Mouse (Mus musculus): ENCODE data around the gene Atf1. TPM values are rescaled to one million over a fixed set of nuclear protein-coding genes. Genes with fewer than 3 reads are reported as not detected.

Gene Atf1
- polyA plus RNA-seq, 1 experiment from 2014 or later = 34.3 TPM

DNA sequence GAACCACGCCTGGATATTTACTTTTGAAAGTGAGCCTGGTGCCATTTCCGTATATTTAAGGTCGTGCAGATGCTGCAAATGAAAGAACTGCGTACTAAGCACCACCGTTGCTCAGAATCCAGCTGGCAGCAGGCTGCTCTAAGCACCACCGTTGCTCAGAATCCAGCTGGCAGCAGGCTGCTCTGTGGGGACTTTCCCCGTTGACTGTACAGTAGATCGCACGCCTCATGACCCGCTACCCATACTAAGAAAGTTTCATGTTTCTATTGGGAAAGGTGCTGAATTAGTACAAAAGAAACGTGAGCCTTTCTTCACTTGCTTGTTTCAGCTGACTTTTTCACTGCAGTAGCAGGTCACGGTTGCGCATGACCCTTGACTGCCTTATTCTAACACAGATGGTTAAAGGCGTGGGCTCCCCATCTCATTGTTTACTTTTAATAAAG, 38.6 kb upstream of the Atf1 start:
- Histone ChIP-seq H3K27me3 (no peaks in the 10 kb centered on the region), H3K27ac (no peak overlapping the region), H3K9me3 (no peaks in the 10 kb centered on the region), H3K4me1 (no peaks in the 10 kb centered on the region), H3K9ac (no peak overlapping the region), H3K36me3 (replicated peaks) (peaks cover 90% of the 10 kb centered on the region), H3K4me2 (no peak overlapping the region), H3K4me3 (replicated peaks) (no peak overlapping the region)
- no peak for ATAC-seq (ENCODE audit: low FRiP score)
- WGBS = 87% methylated on average over 14 of the region's 14 CpGs

DNA sequence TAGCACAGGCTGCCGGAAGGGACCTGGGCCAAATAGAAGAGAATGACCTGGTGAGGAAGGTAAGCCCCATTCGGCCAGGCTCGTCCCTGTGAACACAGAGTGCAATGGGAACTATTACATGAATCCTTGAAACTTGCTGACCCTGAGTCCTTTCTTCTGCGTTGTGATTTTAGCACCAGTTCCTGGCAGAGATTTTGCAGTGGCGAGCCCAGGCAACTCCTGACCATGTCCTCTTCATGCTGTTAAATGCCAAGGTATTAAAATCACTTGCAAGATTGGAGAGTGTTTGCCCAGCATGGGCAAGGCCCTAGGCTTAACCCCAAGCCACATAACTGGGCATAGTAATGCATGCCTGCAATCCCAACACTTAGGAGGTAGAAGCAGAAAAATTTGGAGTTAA, 37.5 kb upstream of the Atf1 start:
- WGBS = 95% methylated on average over 5 of the region's 5 CpGs
- H3K4me1 ChIP-seq = no peaks in the 10 kb centered on the region
- no peak for ATAC-seq (ENCODE audit: low FRiP score)
- H3K27ac ChIP-seq = no peak overlapping the region
- H3K9me3 ChIP-seq = no peaks in the 10 kb centered on the region
- no peak overlapping the region for H3K4me2 ChIP-seq
- H3K36me3 ChIP-seq (replicated peaks) = peaks cover 89% of the 10 kb centered on the region
- H3K9ac ChIP-seq = no peak overlapping the region
- no peak overlapping the region for H3K4me3 ChIP-seq (replicated peaks)
- no peaks in the 10 kb centered on the region for H3K27me3 ChIP-seq

DNA sequence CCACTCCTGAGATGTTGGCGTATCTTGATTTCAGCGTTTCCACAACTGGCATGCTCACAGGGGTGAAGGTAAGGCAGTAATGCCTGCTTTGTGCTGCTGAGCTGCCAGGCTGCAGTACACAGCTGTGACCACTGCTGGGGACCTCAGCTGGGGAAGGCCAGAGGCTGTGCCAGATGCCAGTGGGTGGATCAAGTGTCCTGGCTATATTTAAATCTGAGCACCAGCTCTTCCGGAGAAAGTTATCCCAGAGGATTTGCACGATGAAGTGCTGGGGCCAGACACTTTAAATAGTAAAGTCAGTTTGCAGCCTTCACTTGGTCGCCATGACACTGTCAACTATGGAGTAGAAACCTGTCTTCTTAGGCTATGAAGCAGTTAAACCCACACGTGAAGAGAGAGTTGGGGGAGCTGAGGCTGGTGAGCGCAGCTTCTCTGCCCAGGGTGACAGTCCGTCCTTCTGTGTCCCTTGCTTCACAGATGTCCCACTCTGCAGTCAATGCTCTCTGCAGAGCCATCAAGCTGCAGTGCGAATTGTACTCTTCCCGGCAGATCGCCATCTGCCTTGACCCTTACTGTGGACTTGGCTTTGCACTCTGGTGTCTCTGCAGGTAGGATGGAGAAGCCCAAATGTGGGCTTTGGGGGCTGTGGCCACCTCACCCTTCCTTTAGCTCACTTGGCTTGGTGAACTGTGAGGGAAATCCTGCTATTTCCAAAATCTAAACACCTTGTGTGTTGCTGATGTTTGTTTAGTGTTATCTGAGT, 28.5 kb upstream of the Atf1 start:
- ATAC-seq (ENCODE audit: low FRiP score) = no peak
- no peaks in the 10 kb centered on the region for H3K9me3 ChIP-seq
- peaks cover 85% of the 10 kb centered on the region for H3K36me3 ChIP-seq (replicated peaks)
- no peak overlapping the region for H3K4me2 ChIP-seq
- no peak overlapping the region for H3K4me3 ChIP-seq (replicated peaks)
- 92% methylated on average over 11 of the region's 11 CpGs for WGBS
- no peaks in the 10 kb centered on the region for H3K27me3 ChIP-seq
- no peak overlapping the region for H3K9ac ChIP-seq
- no peak overlapping the region for H3K27ac ChIP-seq
- H3K4me1 ChIP-seq = no peaks in the 10 kb centered on the region

DNA sequence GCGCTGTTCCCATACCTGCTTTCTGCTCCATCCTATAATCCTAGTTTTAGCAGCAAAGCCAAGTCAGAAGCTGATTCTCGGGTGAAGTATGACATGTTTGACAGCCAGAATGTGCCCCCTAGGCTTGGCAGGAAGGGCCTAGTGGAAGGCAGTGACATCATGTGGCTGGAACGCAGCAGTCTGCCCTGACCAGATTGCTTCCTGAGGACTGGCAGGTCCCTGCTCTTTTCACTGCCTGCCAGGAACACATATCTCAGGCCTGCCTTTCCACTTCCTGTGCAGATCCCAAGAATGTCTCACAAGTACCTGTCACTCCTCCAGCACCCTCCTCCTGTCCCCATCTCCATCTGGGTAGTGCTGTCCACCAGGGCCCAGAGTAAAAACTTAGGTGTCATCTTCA, 27.8 kb upstream of the Atf1 start:
- 83% methylated on average over 3 of the region's 3 CpGs for WGBS
- Histone ChIP-seq H3K4me1 (no peaks in the 10 kb centered on the region), H3K4me2 (no peak overlapping the region), H3K9me3 (no peaks in the 10 kb centered on the region), H3K9ac (no peak overlapping the region), H3K36me3 (replicated peaks) (peaks cover 87% of the 10 kb centered on the region), H3K27me3 (no peaks in the 10 kb centered on the region), H3K27ac (no peak overlapping the region), H3K4me3 (replicated peaks) (no peak overlapping the region)
- no peak for ATAC-seq (ENCODE audit: low FRiP score)

DNA sequence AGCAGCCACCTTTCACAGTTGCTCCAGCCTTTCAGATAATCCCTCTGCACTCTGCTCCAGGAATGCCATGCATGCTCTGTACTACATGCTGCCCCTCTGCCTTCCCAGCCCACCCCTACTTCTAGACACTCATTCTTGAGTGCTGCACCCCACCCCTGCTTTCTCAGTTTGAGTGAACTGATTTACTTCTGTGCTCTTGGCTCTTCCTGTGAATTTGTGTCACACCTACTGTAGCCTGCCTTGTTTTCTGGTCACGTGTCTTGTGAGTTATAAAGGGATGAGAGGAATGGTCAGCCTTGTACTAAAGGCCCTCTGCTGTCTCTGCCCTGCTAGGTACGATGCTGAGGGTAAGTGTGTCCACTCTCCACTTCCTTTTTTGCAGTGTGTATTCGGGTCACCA, 25.8 kb upstream of the Atf1 start:
- WGBS = 93% methylated on average over 3 of the region's 3 CpGs
- Histone ChIP-seq H3K4me3 (replicated peaks) (no peak overlapping the region), H3K9ac (no peak overlapping the region), H3K4me2 (no peak overlapping the region), H3K9me3 (no peaks in the 10 kb centered on the region), H3K36me3 (replicated peaks) (peaks cover 88% of the 10 kb centered on the region), H3K4me1 (no peaks in the 10 kb centered on the region), H3K27me3 (no peaks in the 10 kb centered on the region), H3K27ac (no peak overlapping the region)
- no peak for ATAC-seq (ENCODE audit: low FRiP score)

DNA sequence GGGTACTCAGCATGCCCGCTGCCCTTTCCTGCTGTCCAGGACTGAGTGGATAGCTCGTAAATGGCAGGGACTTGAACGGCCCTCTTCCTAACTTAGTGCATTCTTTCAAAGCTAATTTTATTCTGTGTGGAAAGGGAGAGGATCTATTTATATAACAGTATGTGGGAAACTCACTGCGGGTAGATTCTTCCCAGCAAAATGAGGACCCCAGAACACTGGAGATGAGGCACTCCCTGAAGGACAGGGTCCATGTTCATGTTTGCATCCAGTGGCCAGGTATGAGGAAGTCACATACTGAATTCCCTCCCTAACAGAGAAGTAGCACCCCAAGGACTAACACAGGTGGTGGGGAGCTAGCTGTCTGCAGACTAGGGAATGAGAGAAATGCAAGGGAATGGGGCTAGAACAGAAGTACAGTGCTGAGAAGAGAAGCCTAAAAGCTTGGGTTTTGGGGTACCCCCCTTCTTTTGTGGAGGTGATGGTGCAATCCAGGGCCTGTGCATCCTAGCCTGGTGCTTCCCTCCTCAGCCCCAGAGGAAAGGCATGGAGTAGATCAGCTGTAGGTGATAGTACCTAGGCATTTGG, 25.1 kb upstream of the Atf1 start:
- no peak overlapping the region for H3K4me2 ChIP-seq
- H3K9ac ChIP-seq = no peak overlapping the region
- 91% methylated on average over 4 of the region's 4 CpGs for WGBS
- H3K4me1 ChIP-seq = no peaks in the 10 kb centered on the region
- H3K9me3 ChIP-seq = no peaks in the 10 kb centered on the region
- H3K36me3 ChIP-seq (replicated peaks) = peaks cover 88% of the 10 kb centered on the region
- no peaks in the 10 kb centered on the region for H3K27me3 ChIP-seq
- no peak overlapping the region for H3K4me3 ChIP-seq (replicated peaks)
- no peak overlapping the region for H3K27ac ChIP-seq
- ATAC-seq (ENCODE audit: low FRiP score) = no peak

DNA sequence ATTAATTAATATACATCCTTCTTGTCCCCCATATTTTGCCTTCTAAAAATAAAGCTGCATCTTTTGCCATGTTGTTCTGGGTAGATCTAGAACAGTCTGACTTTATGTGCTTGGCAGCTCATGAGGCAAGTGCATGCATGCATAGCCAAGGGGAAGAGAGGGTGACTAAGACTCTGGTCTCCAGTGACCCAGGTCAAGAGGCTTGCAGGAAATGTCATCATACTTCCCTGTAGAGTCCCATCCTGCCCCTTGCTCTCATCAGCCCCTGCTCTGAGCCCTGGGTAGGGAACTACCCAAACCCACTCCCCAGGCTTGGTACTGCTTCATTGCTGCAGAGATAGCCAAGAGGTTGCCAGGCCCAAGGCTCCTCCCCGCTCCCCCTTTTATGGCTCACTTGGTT, 23.0 kb upstream of the Atf1 start:
- H3K36me3 ChIP-seq (replicated peaks) = peaks cover 89% of the 10 kb centered on the region
- ATAC-seq (ENCODE audit: low FRiP score) = no peak

DNA sequence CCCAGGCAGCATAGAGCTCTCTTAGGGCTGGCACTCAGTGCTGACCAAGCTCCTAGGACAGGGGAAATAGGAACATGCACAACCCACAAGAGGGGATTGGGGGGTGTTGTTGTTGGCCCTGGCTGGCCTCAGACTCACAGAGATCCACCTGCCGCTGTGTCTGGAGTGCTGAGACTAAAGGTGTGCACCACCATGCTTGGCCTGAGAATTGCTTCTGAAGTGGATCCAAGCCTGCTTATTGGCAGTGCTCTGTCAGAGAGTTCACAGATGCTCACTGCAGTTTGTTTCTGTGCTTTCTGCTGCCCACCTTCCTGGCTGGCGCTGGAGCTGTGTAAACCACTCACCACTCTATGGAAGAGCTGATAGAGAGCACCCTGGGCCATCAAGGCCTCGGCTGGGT, 17.6 kb upstream of the Atf1 start:
- Histone ChIP-seq H3K36me3 (replicated peaks) (peaks cover 97% of the 10 kb centered on the region), H3K4me2 (no peak overlapping the region), H3K9me3 (no peaks in the 10 kb centered on the region), H3K9ac (no peak overlapping the region), H3K4me3 (replicated peaks) (no peak overlapping the region), H3K4me1 (no peaks in the 10 kb centered on the region), H3K27me3 (no peaks in the 10 kb centered on the region), H3K27ac (no peak overlapping the region)
- ATAC-seq (ENCODE audit: low FRiP score) = no peak
- WGBS = 98% methylated on average over 3 of the region's 3 CpGs

More for the DNA sequence above, 23.0 kb upstream of the Atf1 start:
- no peak overlapping the region for H3K9ac ChIP-seq
- no peak overlapping the region for H3K27ac ChIP-seq
- no peak overlapping the region for H3K4me2 ChIP-seq
- no peaks in the 10 kb centered on the region for H3K27me3 ChIP-seq
- H3K9me3 ChIP-seq = no peaks in the 10 kb centered on the region
- no peak overlapping the region for H3K4me3 ChIP-seq (replicated peaks)
- H3K4me1 ChIP-seq = no peaks in the 10 kb centered on the region
- WGBS = 100% methylated on average over 1 of the region's 1 CpGs

DNA sequence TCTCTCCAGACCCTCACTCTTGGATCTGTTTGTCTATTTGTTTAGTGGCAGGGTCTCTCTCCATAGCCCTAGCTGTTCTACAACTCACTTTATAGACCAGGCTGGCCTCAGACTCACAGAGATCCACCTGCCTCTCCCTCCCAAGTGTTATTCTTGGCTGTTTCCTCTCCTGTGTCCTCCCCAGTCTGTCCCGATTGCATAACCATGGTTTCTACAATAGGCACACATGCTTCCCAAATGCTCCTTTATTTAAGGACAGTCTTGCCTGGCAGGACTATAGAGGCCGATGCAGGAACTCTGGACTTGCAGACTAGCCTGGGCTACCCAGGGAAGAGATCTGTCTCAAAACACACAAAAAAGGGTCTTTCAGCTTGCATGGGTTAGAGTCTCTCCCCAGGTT, 14.3 kb upstream of the Atf1 start:
- H3K4me1 ChIP-seq = no peaks in the 10 kb centered on the region
- no peak overlapping the region for H3K9ac ChIP-seq
- no peak overlapping the region for H3K27ac ChIP-seq
- no peaks in the 10 kb centered on the region for H3K27me3 ChIP-seq
- H3K4me3 ChIP-seq (replicated peaks) = no peak overlapping the region
- H3K36me3 ChIP-seq (replicated peaks) = peaks cover 78% of the 10 kb centered on the region
- no peak for ATAC-seq (ENCODE audit: low FRiP score)
- 90% methylated on average over 2 of the region's 2 CpGs for WGBS
- H3K9me3 ChIP-seq = no peaks in the 10 kb centered on the region
- no peak overlapping the region for H3K4me2 ChIP-seq

DNA sequence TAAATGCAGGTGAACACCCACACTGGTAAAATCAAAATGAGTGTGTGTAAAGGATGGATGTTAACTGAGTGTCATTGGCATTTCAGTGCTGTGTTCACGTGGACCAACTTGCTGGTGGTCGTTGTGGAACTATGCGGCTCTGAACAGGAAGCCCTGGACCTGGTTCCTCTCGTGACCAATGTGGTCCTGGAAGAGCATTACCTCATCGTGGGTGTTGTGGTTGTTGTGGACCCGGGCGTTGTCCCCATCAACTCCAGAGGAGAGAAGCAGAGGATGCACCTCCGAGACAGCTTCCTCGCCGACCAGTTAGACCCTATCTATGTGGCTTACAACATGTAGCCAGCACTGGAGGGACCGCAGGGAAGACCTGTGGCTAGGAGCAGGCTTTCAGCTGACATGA, 12.5 kb upstream of the Atf1 start:
- WGBS = 93% methylated on average over 11 of the region's 11 CpGs
- H3K4me3 ChIP-seq (replicated peaks) = no peak overlapping the region

DNA sequence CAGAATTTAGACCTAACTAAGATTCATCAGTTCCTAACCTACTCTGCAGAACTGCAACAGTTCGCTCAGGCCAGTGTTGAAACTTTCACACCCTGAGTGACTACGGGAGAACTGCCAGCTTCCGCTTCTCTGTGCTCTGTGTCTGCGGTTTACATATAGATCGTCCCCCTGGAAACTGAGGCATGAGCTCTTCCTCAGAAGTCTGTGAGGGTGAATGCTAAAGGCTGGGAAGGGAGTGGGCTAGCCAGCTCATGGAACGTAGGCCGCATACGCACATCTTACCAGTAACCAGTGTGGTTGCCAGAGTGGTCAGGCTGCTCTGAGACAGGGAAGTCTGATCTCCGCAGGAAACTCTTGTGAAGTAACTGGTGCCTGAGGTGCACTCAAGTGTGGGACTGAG, 11.4 kb upstream of the Atf1 start:
- 97% methylated on average over 9 of the region's 9 CpGs for WGBS
- H3K36me3 ChIP-seq (replicated peaks) = peaks cover 55% of the 10 kb centered on the region

More for the DNA sequence above, 12.5 kb upstream of the Atf1 start:
- H3K36me3 ChIP-seq (replicated peaks) = peaks cover 65% of the 10 kb centered on the region
- H3K4me1 ChIP-seq = no peaks in the 10 kb centered on the region
- no peak overlapping the region for H3K9ac ChIP-seq
- no peaks in the 10 kb centered on the region for H3K9me3 ChIP-seq
- no peak overlapping the region for H3K27ac ChIP-seq
- ATAC-seq (ENCODE audit: low FRiP score) = no peak
- no peak overlapping the region for H3K4me2 ChIP-seq
- H3K27me3 ChIP-seq = no peaks in the 10 kb centered on the region

DNA sequence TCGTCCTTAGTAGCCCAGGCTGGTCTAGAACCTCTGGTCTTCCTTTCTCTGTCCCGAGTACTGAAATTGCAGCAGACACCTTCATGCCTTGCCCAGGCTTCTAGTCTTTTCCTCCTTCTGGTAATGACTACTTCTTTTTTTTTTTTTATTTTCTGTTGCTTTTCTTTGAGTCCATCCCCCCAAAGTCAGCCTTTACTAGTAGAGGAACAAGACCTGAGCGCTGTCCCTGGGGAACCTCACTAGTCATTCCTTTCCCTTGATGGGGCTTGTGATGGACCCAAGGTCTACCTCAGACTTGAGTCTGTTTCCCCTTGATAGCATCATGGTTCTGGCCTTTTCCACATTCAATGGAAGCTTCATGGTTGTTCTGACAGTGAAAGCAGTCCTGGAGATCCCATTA, 9.6 kb upstream of the Atf1 start:
- no peak for ATAC-seq (ENCODE audit: low FRiP score)
- WGBS = 95% methylated on average over 3 of the region's 3 CpGs
- H3K27ac ChIP-seq = no peak overlapping the region
- H3K4me1 ChIP-seq = no peaks in the 10 kb centered on the region
- peaks cover 36% of the 10 kb centered on the region for H3K36me3 ChIP-seq (replicated peaks)
- H3K4me2 ChIP-seq = no peak overlapping the region
- H3K9ac ChIP-seq = no peak overlapping the region
- no peaks in the 10 kb centered on the region for H3K27me3 ChIP-seq
- peaks cover 5% of the 10 kb centered on the region; the same call in 1 of the 2 replicates for H3K9me3 ChIP-seq
- H3K4me3 ChIP-seq (replicated peaks) = no peak overlapping the region

More for the DNA sequence above, 11.4 kb upstream of the Atf1 start:
- ATAC-seq (ENCODE audit: low FRiP score) = no peak
- Histone ChIP-seq H3K4me1 (no peaks in the 10 kb centered on the region), H3K9ac (no peak overlapping the region), H3K4me2 (no peak overlapping the region), H3K9me3 (no peaks in the 10 kb centered on the region), H3K27me3 (no peaks in the 10 kb centered on the region), H3K4me3 (replicated peaks) (no peak overlapping the region), H3K27ac (no peak overlapping the region)

DNA sequence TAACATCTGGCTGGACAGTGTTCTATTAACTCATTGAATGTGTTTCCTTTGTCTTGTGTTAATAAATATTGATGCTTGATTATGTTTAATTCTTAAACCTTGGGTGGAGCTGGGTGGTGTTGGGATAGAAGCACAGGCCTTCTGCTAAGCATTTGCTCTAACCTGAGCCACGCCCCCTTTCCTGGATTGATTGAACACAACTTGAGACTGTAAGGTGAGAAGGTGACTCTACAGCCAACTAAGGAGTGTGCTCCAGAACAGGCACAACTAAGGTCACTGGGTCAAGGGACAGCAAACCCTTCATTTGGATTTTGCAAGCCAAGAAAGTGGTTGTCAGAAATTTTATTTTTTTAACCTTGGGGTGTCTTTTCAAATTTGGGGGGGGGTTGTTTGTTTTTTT, 8.2 kb upstream of the Atf1 start:
- no peaks in the 10 kb centered on the region for H3K4me1 ChIP-seq
- ATAC-seq (ENCODE audit: low FRiP score) = no peak
- 76% methylated on average over 1 of the region's 1 CpGs for WGBS
- no peak overlapping the region for H3K4me3 ChIP-seq (replicated peaks)
- no peaks in the 10 kb centered on the region for H3K27me3 ChIP-seq
- H3K9me3 ChIP-seq = peaks cover 9% of the 10 kb centered on the region; the same call in 1 of the 2 replicates
- H3K4me2 ChIP-seq = no peak overlapping the region
- H3K27ac ChIP-seq = no peak overlapping the region
- H3K36me3 ChIP-seq (replicated peaks) = peaks cover 30% of the 10 kb centered on the region
- H3K9ac ChIP-seq = no peak overlapping the region
